Mouse (Mus musculus) frontal cortex, postnatal 25 days (tissue): ENCODE data around the gene Ss18l2.

ENCODE experiments used
- DNase-seq, 2 experiments: peaks; one replicate each; pipeline ENCODE4 v3.0.0; 2022; ENCODE audit warnings: low spot score in 2 of 2

The Ss18l2 gene

DNA sequence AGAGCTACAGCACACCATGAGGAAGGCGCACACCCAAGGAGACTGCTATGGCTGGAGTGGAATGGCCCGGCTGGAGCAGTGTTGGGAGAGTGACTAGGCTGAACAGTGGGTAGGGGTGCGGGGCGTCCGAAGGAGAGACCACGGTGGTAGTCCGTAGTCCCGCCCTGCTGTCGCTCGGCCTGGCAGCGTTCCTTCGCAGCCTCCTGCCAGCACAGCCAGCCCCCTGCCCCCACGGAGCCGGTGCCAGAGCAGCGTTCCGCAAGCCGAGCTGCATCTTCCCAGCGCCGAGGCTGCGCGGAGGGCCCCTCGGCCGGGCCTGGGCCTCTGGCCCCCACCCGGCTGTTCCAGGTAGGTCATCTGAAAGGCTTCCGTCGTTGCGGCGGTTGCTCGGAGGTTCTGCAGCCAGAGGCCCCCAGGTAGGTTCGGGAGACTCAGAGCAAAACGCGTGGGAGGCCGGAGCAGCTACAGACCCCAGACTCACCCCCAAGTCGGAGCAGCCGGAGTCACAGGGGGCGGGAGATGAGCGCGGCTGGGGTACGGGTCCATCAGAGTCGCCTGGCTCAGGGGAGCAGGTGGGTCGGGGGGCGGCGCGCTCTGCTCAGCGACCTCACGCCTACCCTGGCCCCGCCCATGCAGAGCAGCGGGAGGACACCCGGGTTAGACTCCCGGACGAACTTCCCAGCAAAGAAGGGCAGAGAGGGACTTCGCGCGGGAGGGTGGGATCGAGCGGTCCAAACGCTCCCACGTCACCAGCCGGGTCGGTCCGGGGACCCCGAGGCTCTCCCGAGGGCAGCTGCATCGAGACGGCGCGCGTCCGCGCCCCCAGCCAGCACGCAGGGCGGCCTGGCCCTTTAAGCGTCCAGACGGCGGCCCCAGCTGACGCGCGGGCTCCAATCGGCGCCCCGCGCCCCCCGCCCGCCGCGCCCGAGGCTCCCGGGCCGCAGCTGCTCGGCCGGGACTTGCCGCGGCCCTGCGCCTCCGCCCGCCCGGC lies 49.3 kb downstream of the Ss18l2 start, which contains the start of gene Zfp651:
Gene Zfp651 (plus strand): TSS at position 240 of the 991 bp plus-strand sequence.
- peak in 1 of 2 experiments; percentile 64 for DNase-seq

DNA sequence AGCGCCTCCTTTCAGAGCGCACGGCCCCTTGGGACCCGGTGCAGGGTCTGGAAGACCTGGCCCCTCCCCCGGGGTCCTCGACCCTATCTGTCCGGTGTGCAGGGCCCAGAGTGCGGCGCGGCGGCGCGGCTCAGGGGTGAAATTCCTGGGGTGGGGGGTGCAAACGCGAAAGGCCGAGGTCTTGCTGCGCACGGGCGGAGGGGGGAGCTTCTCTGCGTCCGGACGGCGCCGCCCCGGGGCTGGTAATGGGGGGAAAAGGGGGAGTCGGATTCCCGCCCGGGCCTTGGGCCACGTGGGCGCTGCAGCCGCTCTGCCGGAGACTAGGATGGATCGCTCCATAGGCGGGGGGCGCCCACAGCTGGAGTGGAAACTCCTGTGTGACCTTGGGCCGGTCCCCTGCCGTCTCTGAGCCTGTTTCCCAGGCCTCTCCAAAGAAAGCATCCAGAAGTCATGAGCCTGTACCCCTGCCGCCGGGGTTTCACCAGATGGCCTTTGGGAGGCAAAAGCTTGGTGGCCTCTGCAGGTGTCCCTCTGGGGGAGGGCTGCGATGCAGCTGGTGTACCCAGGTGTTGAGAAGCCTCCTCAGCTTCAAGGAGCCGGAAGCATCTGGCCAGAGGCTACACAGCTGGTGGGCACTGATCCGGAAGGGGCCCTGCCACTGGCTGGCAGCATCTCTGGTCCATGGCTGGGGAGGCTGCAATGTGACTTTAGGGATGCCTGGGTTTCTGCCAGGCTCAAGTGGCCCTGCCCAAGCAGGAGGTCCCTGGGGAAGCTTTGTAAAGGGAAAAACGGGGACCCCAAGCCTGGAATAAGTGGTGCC lies 50.4 kb downstream of the Ss18l2 start:
- DNase-seq = peak in 1 of 2 experiments; percentile 43

DNA sequence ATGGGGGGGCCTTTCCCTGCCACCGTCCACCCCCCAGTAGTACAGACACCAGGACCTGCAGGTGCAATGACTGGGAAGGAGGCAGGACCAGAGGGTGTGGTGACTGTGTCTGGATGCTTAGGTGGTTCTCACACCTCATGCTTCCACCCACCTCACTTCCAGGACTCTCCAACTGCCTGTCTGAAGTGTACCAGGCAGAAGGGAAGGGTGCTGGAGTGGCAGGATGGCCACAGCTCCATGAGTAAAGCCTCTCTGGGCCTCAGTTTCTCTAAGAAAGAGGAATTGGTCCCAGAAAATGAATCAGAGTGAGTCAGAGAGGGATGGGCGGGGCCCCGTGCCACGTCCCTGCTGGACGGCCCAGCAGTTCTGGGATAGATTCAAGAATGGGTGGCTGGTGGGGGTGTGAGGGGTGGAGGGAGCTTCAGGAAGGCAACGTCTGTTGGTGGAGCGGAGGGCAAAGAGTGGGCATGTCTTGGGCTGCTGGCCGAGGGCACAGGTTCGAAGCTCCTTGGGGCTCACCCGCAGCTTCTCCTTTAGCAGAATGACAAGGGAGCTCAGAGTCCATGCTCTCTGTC lies 51.0 kb downstream of the Ss18l2 start:
- no peak for DNase-seq

DNA sequence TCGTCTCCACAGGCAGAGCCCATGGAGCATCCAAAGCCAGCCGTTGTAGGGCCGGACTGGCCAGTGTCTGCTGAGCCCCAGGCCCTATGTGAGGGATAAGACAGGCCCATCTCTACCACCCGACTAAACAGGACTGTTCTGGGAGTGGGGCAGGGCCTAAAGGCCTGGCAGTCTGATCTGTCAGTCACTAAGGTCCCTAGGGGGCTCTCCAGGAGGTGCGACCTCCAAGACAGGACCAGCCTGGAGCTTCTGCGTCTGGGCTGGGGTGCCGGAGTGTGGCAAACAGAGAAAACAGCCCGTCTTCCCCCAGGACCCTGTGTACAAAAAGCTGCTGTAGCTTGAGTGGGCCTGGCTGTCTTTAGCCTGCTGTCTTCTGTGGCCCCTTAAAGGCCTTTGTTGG lies 51.7 kb downstream of the Ss18l2 start:
- no peak for DNase-seq

DNA sequence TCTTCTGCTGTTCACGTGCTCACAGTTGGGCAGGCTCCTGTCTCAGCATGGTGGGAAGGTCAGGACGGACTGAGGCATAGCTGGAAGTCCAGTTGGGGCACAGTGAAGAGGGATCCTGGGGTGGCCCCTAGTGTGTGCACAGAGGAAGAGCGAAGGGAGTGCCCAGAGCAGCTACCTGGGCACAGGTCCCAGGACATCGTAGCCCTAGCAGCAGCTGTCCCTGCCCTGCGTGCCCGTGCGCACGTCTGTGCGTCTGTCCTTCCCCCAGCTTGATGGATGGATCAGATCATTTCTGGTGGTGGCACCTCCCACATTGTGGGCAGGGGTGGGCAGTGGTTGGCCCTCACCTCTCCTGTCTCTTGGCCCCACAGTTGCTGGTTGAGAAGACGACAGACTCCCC lies 52.1 kb downstream of the Ss18l2 start:
- no peak for DNase-seq

DNA sequence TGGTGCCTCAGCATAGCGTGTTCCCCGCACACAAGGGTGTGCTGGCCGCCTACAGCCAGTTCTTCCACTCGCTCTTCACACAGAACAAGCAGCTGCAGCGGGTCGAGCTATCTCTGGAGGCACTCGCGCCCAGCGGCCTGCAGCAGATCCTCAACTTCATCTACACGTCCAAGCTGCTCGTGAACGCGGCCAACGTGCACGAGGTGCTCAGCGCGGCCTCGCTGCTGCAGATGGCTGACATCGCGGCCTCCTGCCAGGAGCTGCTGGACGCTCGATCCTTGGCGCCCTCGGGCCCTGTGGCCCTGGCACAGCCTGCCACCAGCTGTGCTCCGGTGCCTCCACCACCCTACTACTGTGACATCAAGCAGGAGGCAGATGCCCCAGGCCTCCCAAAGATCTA lies 52.6 kb downstream of the Ss18l2 start:
- DNase-seq = no peak
